Mouse (Mus musculus) liver, embryonic 13.5 days (tissue): ENCODE results near the gene Mpped1. TPM values are rescaled to one million over a fixed set of nuclear protein-coding genes. Genes with fewer than 3 reads are reported as not detected.

Experiments used
- ATAC-seq: fragments of 200-750 bp; cut with Nextera tagmentation; 2 replicates; pipeline ENCODE4 v1.8.0; 2017; ENCODE audit warnings: low read depth, mild to moderate bottlenecking, moderate number of reproducible peaks, moderate library complexity
- DNase-seq: peaks from one replicate; pipeline ENCODE4 v3.0.0; 2022
- H3K27ac ChIP-seq: fragments of 300-500 bp; sonication (generic); 2 replicates; pipeline ENCODE4 v1.5.1; 2015; ENCODE audit warnings: moderate library complexity, mild to moderate bottlenecking, inconsistent platforms
- H3K27me3 ChIP-seq: fragments of 300-500 bp; sonication (generic); 2 replicates; pipeline ENCODE4 v1.6.1; 2015; ENCODE audit warnings: mild to moderate bottlenecking, inconsistent platforms
- H3K36me3 ChIP-seq: fragments of 300-500 bp; sonication (generic); 2 replicates; pipeline ENCODE4 v1.6.1; 2015; ENCODE audit warnings: mild to moderate bottlenecking, inconsistent platforms
- H3K4me1 ChIP-seq: fragments of 300-500 bp; sonication (generic); replicated peaks from 2 replicates; pipeline ENCODE4 v1.6.1; 2015; ENCODE audit warnings: inconsistent platforms
- H3K4me2 ChIP-seq: fragments of 300-500 bp; sonication (generic); 2 replicates; pipeline ENCODE4 v1.6.1; 2015; ENCODE audit warnings: inconsistent platforms, mild to moderate bottlenecking, moderate library complexity
- H3K4me3 ChIP-seq: fragments of 300-500 bp; sonication (generic); replicated peaks from 2 replicates; pipeline ENCODE4 v1.5.1; 2015; ENCODE audit warnings: mild to moderate bottlenecking, inconsistent platforms
- H3K9ac ChIP-seq: fragments of 300-500 bp; sonication (generic); 2 replicates; pipeline ENCODE4 v1.6.1; 2015; ENCODE audit warnings: mild to moderate bottlenecking, inconsistent platforms
- H3K9me3 ChIP-seq: fragments of 300-500 bp; sonication (generic); replicated peaks from 2 replicates; pipeline ENCODE4 v1.6.1; 2016; ENCODE audit warnings: inconsistent platforms
- WGBS: fragments of 180-500 bp; shearing (Covaris S2); methylation state at CpG from one replicate; pipeline ENCODE4 v1.1.7; 2015; ENCODE audit not compliant: insufficient replicate concordance; 5-methylcytosine and 5-hydroxymethylcytosine counted together
- polyA plus RNA-seq: library from polyadenylated mRNA; unstranded; fragments of >200 nt; fragmentation: Nextera tagmentation; extraction: Ambion mirVana; gene quantifications from 2 replicates; pipeline ENCODE4 v1.2.1, GENCODE M21; 2015

The Mpped1 gene
- polyA plus RNA-seq, 1 experiment from 2014 or later = 0.05 TPM

- Histone ChIP-seq H3K36me3 (no peaks in the 10 kb centered on the region), H3K4me1 (no peaks in the 10 kb centered on the region), H3K27ac (no peak overlapping the region), H3K4me2 (no peak overlapping the region), H3K9ac (no peak overlapping the region), H3K4me3 (no peak overlapping the region), H3K9me3 (no peaks in the 10 kb centered on the region), H3K27me3 (no peaks in the 10 kb centered on the region)
- 58% methylated on average over 7 of the region's 7 CpGs for WGBS
- ATAC-seq = no peak
- DNase-seq = no peak
Observed at GRCm38 (mm10) chr15:83796924-83797323, 17.7 kb downstream of the Mpped1 start.

DNA sequence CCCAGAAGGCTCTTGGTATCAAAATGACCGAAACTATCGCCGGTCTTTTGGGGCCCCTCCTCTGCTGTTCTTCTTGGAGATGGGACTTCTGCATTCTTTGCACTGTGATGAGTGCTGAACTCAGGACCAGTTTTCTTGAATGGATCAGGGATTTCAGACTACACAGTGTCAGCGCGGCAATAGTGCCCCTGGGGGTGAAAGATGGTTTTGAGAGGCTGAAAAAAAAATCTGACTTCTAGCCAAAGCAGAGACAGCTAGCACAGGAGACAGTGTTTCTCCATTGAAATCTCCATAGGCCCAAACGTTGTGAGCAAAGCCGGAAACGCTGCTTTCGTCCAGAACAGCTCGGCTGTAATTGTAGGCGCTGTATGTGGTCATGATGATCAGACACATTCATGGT, 19.7 kb downstream of the Mpped1 start:
- DNase-seq = no peak
- Histone ChIP-seq H3K4me3 (no peak overlapping the region), H3K9me3 (no peaks in the 10 kb centered on the region), H3K27me3 (no peaks in the 10 kb centered on the region), H3K4me1 (no peaks in the 10 kb centered on the region), H3K27ac (no peak overlapping the region), H3K4me2 (no peak overlapping the region), H3K36me3 (no peaks in the 10 kb centered on the region), H3K9ac (no peak overlapping the region)
- 73% methylated on average over 11 of the region's 11 CpGs for WGBS
- ATAC-seq = no peak

DNA sequence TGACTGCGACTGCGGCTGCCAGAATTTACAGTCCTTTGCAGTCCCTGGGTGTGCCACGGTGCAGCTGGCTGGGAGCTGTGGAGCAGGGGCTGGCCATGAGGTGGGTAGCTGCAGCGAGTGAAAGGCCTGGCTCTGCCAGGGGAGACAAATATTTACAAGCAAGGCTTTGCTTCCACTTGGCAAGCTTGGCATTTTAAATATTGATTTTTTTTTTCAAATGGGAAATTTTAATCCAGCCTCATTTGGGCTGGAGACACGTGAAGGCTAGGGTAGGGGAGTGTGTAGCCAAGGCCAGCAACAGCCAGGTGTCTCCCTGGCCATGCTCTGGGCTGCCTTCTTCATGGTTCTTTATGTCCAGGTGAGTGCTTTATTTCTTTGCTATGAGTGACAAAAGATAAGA, 21.7 kb downstream of the Mpped1 start:
- no peaks in the 10 kb centered on the region for H3K36me3 ChIP-seq
- H3K4me2 ChIP-seq = no peak overlapping the region
- no peak overlapping the region for H3K27ac ChIP-seq
- no peak for DNase-seq
- no peaks in the 10 kb centered on the region for H3K27me3 ChIP-seq
- ATAC-seq = no peak
- no peak overlapping the region for H3K9ac ChIP-seq
- no peaks in the 10 kb centered on the region for H3K9me3 ChIP-seq
- no peaks in the 10 kb centered on the region for H3K4me1 ChIP-seq
- no peak overlapping the region for H3K4me3 ChIP-seq
- 45% methylated on average over 5 of the region's 5 CpGs for WGBS

DNA sequence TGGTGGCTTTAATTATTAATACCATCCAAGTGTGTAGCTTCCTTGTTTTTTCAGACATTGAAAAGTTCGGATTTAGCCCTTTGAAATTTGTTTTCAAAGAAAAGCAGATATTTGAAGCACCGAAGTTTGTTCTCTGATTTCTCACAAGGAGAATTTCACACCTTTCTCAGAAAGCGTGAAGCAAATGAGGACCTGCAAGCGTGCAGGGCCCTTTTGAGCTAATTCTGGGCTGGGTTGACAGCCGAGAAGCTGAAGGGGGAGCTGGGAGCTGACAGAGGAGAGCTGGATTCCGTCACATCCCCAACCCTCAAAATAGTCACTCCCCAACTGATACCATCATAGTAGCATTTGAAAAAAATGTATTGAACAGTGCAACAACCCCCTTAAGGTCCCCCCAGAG, 34.8 kb downstream of the Mpped1 start:
- no peak for ATAC-seq
- H3K36me3 ChIP-seq = no peaks in the 10 kb centered on the region
- 50% methylated on average over 6 of the region's 6 CpGs for WGBS

DNA sequence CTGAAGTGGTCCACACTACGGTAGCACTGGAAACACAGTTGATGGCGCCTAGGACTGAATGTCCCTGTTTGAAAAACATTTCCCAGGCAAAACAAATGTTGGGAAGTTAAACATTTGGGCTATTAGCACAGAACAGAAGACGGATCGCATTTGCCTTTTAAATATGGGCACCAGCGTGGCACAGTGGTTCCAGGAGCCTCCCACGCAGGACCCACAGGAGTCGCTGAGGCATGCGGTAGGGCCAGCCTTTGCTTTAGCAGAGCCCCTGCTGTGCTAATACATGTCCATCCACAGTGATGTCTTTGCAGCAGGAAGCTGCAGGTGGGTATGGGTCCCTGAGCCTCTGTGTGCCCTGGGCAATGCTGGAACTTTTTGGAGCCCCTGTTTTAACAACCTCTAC, 48.7 kb downstream of the Mpped1 start:
- Histone ChIP-seq H3K9ac (no peak overlapping the region), H3K4me1 (no peaks in the 10 kb centered on the region), H3K9me3 (0 out of 2 replicates have a peak, but pooled peaks cover 3% of the 10 kb centered on the region), H3K36me3 (no peaks in the 10 kb centered on the region), H3K27me3 (no peaks in the 10 kb centered on the region), H3K27ac (no peak overlapping the region), H3K4me2 (no peak overlapping the region), H3K4me3 (no peak overlapping the region)
- DNase-seq = no peak
- no peak for ATAC-seq
- WGBS = 72% methylated on average over 8 of the region's 8 CpGs

More for the DNA sequence above, 34.8 kb downstream of the Mpped1 start:
- Histone ChIP-seq H3K9me3 (no peaks in the 10 kb centered on the region), H3K4me3 (no peak overlapping the region), H3K4me2 (no peak overlapping the region), H3K4me1 (no peaks in the 10 kb centered on the region), H3K9ac (no peak overlapping the region), H3K27me3 (no peaks in the 10 kb centered on the region), H3K27ac (no peak overlapping the region)
- DNase-seq = no peak

- WGBS = 74% methylated on average over 13 of the region's 13 CpGs
- no peaks in the 10 kb centered on the region for H3K4me1 ChIP-seq
- no peak overlapping the region for H3K9ac ChIP-seq
- no peak overlapping the region for H3K4me3 ChIP-seq
- H3K27ac ChIP-seq = no peak overlapping the region
- H3K9me3 ChIP-seq = 0 out of 2 replicates have a peak, but pooled peaks cover 3% of the 10 kb centered on the region
- DNase-seq = no peak
- H3K4me2 ChIP-seq = no peak overlapping the region
- H3K36me3 ChIP-seq = no peaks in the 10 kb centered on the region
- H3K27me3 ChIP-seq = no peaks in the 10 kb centered on the region
- no peak for ATAC-seq
Observed at GRCm38 (mm10) chr15:83829226-83829625, 50.0 kb downstream of the Mpped1 start.

- no peak overlapping the region for H3K4me3 ChIP-seq
- WGBS = 57% methylated on average over 6 of the region's 6 CpGs
- ATAC-seq (no peak), DNase-seq (no peak)
- H3K27ac ChIP-seq = no peak overlapping the region
- no peaks in the 10 kb centered on the region for H3K4me1 ChIP-seq
- H3K9me3 ChIP-seq = 0 out of 2 replicates have a peak, but pooled peaks cover 3% of the 10 kb centered on the region
- no peak overlapping the region for H3K9ac ChIP-seq
- H3K36me3 ChIP-seq = no peaks in the 10 kb centered on the region
- H3K4me2 ChIP-seq = no peak overlapping the region
- no peaks in the 10 kb centered on the region for H3K27me3 ChIP-seq
Observed at GRCm38 (mm10) chr15:83832265-83832664, 53.0 kb downstream of the Mpped1 start.

GRCm38 (mm10) chr15:83840950-83841719, 61.9 kb downstream of the Mpped1 start:
- H3K4me1 ChIP-seq = no peaks in the 10 kb centered on the region
- ATAC-seq (no peak), DNase-seq (no peak)
- no peaks in the 10 kb centered on the region for H3K9me3 ChIP-seq
- WGBS = 53% methylated on average over 10 of the region's 10 CpGs
- H3K27me3 ChIP-seq = no peaks in the 10 kb centered on the region
- no peaks in the 10 kb centered on the region for H3K36me3 ChIP-seq
- no peak overlapping the region for H3K27ac ChIP-seq
- no peak overlapping the region for H3K4me2 ChIP-seq
- no peak overlapping the region for H3K4me3 ChIP-seq
- no peak overlapping the region for H3K9ac ChIP-seq

- H3K27me3 ChIP-seq = no peaks in the 10 kb centered on the region
- no peak overlapping the region for H3K9ac ChIP-seq
- DNase-seq (no peak), ATAC-seq (no peak)
- H3K9me3 ChIP-seq = no peaks in the 10 kb centered on the region
- H3K4me3 ChIP-seq = no peak overlapping the region
- H3K36me3 ChIP-seq = no peaks in the 10 kb centered on the region
- 61% methylated on average over 12 of the region's 12 CpGs for WGBS
- no peak overlapping the region for H3K4me2 ChIP-seq
- H3K27ac ChIP-seq = no peak overlapping the region
- no peaks in the 10 kb centered on the region for H3K4me1 ChIP-seq
Observed at GRCm38 (mm10) chr15:83842419-83842818, 63.2 kb downstream of the Mpped1 start.

GRCm38 (mm10) chr15:83842915-83843789, 63.9 kb downstream of the Mpped1 start:
- no peak overlapping the region for H3K9ac ChIP-seq
- no peak overlapping the region for H3K4me3 ChIP-seq
- no peak for ATAC-seq
- no peaks in the 10 kb centered on the region for H3K4me1 ChIP-seq
- H3K36me3 ChIP-seq = no peaks in the 10 kb centered on the region
- H3K4me2 ChIP-seq = no peak overlapping the region
- DNase-seq = no peak
- WGBS = 51% methylated on average over 22 of the region's 22 CpGs
- no peak overlapping the region for H3K27ac ChIP-seq
- no peaks in the 10 kb centered on the region for H3K27me3 ChIP-seq
- no peaks in the 10 kb centered on the region for H3K9me3 ChIP-seq

GRCm38 (mm10) chr15:83845734-83846133, 66.5 kb downstream of the Mpped1 start:
- DNase-seq (no peak), ATAC-seq (no peak)
- H3K27me3 ChIP-seq = no peaks in the 10 kb centered on the region
- no peak overlapping the region for H3K4me3 ChIP-seq
- no peak overlapping the region for H3K9ac ChIP-seq
- H3K4me2 ChIP-seq = no peak overlapping the region
- no peak overlapping the region for H3K27ac ChIP-seq
- H3K36me3 ChIP-seq = no peaks in the 10 kb centered on the region
- 30% methylated on average over 11 of the region's 11 CpGs for WGBS
- no peaks in the 10 kb centered on the region for H3K4me1 ChIP-seq
- no peaks in the 10 kb centered on the region for H3K9me3 ChIP-seq
